Mouse (Mus musculus) ES-Bruce4 (cell line): Measurements from ENCODE around the gene Nanos1.

Experiments
- CTCF ChIP-seq: IDR thresholded peaks from one replicate; pipeline ENCODE4 v1.8.1; 2011; ENCODE audit warnings: low read depth, low read length
- EP300 ChIP-seq: IDR thresholded peaks from 2 replicates; pipeline ENCODE4 v1.6.1; 2011; ENCODE audit warnings: low read depth, low read length; ENCODE audit not compliant: insufficient read depth

GRCm38 (mm10) chr19:60791164-60791563 is 35.4 kb downstream of the Nanos1 start:
- TF ChIP-seq EP300 (no peak), CTCF (no peak)
